Mouse (Mus musculus): ENCODE data around the gene N6amt1.

The N6amt1 gene

GRCm38 (mm10) chr16:87354075-87354583 lies at the start of gene N6amt1:
Gene N6amt1, plus strand, starts transcription at chr16:87354185.
- peak; percentile 92 to 94 for DNase-seq

DNA sequence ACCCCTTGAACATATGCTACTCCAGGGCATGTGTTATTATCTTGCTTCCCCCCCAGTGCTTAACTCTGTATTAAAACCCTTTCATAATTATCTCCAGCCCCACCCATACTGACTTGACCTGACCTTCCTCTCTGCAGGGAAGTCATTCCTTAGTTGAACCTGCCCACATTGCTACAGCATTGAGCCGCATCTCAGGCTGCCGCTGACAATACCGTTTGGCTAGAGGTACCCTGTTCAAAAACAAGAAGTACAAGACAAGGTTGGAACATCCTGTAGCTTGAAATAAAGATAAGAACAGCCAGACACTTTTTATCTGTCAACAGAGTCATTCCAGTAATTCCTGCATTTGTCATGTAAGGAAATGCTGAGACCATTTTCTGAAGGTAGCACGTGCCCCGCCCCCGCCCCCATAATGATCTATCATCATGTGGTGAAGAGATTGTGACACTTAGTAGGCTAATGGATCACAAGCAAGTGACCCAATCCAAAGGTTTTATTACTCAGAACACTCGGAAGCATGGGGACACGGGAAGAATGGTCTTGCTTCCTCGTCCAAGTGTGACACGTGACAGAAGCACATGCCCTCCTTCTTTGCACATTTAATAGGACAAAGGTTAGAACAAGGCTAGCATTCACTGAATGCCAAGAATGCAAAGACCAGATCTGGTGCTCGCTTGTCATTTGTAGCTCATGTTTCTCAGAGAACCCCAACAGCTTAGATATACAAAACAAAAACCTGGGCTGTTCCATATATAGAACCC lies 48.6 kb upstream of the N6amt1 start:
- peak in 1 of 2 experiments; percentile 16 for DNase-seq

DNA sequence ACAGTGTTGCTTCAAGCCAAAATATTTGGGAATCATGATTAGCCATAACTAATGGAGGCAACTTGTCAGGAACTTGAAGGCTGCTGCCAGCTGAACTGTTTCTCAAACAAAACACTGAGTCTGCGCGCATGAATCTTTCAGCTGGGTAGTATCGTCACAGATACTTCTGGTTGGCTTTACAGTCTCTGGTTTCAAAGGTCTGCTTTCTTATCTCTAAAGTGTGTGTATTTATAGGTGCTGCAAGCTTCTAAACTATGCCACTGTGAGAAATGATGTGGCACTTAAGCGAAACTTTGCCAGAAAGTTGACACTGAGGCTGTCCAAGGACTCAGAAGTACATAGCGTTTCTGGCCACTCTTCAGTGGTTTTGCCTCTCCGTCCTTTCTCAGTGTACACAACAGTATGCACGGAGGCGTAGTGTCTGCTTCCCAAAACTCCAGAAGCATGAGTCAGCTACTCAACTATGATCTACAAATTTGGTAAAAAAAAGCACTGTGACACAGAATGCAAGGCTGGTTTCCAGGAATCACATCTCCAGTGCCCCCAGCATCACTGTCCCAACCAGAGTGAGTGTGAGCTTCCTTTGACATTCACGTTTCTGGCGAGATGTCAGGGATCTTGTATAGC lies 46.8 kb upstream of the N6amt1 start:
- DNase-seq: peak; percentile 14 to 25

GRCm38 (mm10) chr16:87310659-87311058 lies 43.3 kb upstream of the N6amt1 start:
- no peak for DNase-seq

GRCm38 (mm10) chr16:87318200-87318811 lies 35.7 kb upstream of the N6amt1 start:
- no peak for DNase-seq

DNA sequence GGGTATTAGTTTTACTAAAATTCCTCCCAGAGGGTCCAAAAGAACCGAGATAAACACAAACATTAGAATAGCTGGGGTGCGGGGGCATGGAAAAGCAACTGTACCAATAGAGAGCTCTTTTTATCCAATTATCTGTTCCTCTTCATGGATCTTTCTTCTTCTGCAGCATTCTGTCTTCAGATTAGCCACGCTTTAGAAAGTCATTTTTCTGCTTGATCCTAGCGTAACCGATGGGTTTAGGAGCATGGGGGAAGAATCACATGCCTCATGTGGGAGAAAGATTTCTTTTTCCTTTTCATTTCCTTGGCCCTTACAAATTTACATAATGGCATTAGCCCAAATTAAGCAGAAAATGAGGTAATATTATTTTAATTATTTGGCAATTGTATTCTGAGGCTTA lies 35.0 kb upstream of the N6amt1 start:
- no peak for DNase-seq

DNA sequence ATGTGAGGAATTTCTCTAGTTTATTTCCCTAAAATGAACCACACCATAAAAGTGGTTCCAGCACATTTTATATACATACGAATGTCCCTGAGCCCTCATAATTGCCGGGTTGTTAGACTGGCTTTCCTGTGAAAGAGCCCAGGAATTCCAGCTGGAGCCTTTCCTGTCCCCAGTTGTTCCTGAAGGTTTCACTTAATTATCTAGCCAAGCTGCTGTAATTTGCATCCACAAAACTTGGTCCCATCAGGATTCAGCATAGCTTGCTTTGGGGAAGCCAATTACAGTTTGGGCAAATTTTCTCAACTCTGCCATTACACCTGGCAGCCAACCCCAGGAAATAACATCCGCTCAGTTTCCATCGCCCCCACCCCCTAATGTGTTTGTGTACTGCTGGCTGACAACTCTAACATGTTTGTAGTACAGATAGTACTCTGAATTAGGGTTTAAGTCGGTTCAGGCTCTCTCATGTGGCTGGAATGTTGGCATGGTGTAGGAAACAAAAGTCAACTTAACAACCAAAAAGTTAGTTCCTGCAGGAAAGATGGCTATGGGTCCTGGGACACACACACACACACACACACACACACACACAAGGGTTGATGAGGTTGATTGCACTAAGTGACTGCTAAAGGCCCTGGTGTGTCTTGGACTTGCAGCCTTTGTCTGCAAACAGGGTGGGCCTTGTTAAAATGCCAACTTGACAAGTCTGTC lies 34.3 kb upstream of the N6amt1 start:
- DNase-seq: peak; percentile 10 to 48

DNA sequence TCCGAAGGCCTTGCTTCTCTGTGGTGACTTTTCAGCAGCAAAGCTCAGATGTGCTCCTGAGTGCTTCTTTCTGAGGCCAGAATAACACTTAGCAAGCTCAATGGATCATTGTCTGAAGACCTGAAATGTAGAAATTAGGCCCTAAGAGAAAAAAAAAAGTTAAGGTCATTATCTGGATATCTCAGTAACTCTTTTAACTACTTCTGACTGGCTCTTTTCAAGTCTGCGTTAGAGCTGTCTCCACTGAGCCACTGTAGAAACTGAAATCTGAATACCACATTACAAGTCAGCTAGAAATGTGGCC lies 33.8 kb upstream of the N6amt1 start:
- no peak for DNase-seq

DNA sequence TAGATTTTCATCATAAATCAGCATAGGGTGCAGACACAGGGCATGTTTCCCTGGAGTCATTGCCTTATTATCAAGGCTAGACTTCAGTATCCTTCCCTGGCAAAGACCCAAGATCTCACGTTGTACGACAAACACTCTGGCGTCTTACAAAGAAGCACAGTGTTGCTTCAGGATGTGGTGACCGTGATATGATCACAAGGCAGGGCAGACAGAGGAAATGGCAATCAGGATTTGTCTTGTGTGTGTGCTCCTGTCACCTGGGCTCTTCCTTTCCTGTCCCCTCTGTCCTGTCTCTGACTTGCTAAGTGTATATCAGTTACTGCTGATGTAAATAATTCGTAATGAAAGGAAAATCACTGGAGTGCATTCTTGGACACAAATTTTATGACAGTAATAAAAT lies 29.4 kb upstream of the N6amt1 start:
- DNase-seq: peak in 1 of 2 experiments; percentile 27

- DNase-seq: no peak
Observed at GRCm38 (mm10) chr16:87329986-87330385, 24.0 kb upstream of the N6amt1 start.

GRCm38 (mm10) chr16:87334756-87335155 lies 19.2 kb upstream of the N6amt1 start:
- no peak for DNase-seq

GRCm38 (mm10) chr16:87341043-87341572 lies 12.9 kb upstream of the N6amt1 start:
- no peak for DNase-seq

- no peak for DNase-seq
Observed at GRCm38 (mm10) chr16:87348133-87348532, 5.9 kb upstream of the N6amt1 start.

- no peak for DNase-seq
Observed at GRCm38 (mm10) chr16:87351386-87352105, 2.4 kb upstream of the N6amt1 start.

GRCm38 (mm10) chr16:87353605-87354004 lies 380 bp upstream of the N6amt1 start:
- DNase-seq: no peak

GRCm38 (mm10) chr16:87354748-87355147 lies 763 bp downstream of the N6amt1 start:
- DNase-seq: no peak

GRCm38 (mm10) chr16:87360096-87360495 lies 6.1 kb downstream of the N6amt1 start:
- no peak for DNase-seq

- DNase-seq: peak in 1 of 2 experiments; percentile 7
Observed at GRCm38 (mm10) chr16:87364231-87364630, 10.2 kb downstream of the N6amt1 start.

- no peak for DNase-seq
Observed at GRCm38 (mm10) chr16:87366035-87366434, 12.1 kb downstream of the N6amt1 start.

DNA sequence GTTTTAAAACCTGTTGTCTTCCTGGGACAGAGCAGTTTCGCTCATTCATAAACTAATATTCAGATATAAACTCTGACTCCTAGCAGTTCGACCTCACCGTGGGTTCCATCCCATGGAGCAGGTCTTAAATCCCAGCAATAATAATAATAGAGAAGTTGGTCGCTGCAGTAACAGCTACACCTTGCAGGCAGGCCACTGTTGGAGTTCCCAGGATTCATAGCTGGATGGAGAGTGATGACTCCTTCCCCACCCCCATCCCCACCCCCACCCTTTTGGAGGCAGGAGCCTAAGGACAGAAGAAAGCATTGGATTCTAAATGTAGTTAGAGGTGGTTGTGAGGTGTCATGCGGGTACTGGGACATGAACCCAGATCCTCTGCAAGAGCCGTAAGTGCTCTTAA lies 12.5 kb downstream of the N6amt1 start:
- DNase-seq: no peak

DNA sequence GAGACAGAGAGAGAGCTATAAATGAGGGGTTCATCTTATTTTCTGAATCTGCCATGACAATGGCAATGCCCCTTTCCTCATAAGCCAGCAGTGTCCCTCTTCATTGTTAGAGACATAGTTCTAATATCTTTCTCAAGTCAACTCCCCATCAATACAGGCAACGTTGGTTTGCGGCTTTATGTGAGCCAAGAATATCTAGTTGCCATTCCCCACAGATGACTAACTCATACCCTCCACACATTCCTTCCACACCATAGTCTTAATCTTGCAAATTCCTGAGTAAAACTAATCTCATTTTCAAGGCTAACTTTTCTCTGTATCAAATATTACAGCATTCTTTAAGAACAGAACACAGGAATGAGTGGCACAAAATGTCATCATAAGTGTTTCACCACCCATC lies 29.0 kb downstream of the N6amt1 start:
- no peak for DNase-seq

DNA sequence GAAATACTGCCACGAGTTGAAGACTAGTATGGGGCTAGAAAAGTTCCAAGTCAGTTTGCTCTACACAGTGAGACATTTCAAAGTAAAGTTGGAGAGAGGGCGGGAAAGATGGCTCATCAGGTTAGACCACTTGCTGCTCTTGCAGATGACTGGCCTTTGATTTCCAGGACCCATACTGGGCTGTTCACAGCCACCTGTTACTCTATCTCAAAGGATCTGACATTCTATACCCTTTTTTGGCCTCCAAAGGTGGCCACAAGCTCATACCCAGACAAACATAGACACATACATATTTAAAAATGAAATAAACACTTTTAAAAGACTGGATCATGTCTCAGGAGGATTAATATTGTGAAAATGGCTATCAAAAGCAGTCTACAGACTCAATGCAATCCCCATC lies 30.4 kb downstream of the N6amt1 start:
- no peak for DNase-seq
